Mouse (Mus musculus) bone marrow macrophage, adult 2 months (primary cell): ENCODE measurements at regions not wholly inside any gene's neighbourhood (a gene's known extent, or its start where the extent isn't known, plus 50 kb on each side); places are given as distances from the start of the nearest gene placed in this dataset.

Source experiments
- CTCF ChIP-seq: IDR thresholded peaks from 2 replicates; pipeline ENCODE4 v1.5.1; 2012; ENCODE audit warnings: low read depth, mild to moderate bottlenecking, low read length, moderate library complexity
- POLR2A ChIP-seq: IDR thresholded peaks from 2 replicates; pipeline ENCODE4 v1.6.1; 2012; ENCODE audit warnings: mild to moderate bottlenecking, low read depth, low read length, borderline replicate concordance

DNA sequence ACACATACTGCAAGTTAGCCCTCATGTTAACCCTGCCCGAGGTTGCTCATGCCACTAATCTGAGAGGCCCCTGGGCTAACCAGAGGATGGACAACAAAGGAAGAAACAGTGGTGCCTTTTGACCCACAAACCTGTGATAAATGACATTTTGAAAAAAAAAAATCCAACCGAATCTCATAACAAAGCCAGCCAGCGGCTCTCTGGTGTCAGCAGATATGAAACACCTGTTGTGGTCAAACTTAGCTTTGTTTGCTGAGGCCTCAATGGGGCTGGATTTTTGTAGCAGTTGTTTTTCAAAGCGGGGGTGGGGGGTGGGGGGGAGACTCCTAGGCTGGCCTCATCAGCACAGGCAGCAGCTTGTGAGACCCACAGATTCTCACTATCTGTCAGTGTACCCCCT, 133.0 kb downstream of the Katnal1 start:
- TF ChIP-seq CTCF = no peak
- TF ChIP-seq POLR2A = no peak
